Mouse (Mus musculus): ENCODE results near the gene Rcn3. TPM values are rescaled to one million over a fixed set of nuclear protein-coding genes. Genes with fewer than 3 reads are reported as not detected.

Rcn3 gene
- total RNA-seq, 2 experiments from 2014 or later: 32.2 to 38.3 TPM

DNA sequence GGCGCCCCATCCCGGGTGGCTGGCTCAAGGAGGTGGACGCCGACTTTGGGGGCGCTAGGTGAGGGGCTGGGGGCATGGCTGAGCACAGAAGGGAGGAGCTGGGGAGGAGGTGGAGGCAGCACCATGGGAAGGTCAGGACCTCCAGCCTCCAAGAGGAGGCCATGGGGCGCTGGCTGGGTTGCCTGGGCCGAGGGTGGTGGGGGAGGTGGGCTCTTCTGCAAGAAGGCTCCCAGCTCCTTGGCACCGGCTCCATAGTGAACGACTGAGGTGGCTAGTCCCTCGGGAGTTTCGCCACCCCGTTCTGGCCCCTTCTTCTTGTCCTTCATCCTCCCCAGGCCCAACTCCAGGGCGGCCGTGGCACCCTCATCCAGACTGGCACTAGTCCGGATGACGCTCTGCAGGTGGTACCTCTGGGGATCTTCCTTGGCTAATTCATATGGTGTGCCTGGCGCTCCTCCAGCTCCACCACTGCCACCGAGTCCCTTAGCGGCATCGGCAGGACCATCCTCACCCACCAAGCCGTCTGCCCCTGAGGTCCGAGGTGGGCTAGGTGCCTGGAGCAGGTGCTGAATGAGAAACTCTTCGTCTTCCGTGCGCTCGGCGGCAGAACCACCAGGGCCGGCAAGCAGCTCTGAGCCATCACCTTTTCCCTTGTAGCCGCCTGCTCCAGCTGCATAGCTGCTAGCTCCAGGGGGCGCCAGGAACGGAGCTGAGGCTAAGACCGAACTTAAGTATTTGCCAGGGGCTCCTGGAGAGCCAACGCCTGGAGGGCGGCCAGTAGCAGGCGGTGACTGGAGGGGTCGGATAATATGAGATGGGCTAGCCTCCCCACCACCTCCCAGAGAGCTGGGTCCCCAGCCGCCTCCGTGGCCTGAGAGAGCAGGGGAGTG, 43.8 kb downstream of the Rcn3 start:
- no peak for DNase-seq

DNA sequence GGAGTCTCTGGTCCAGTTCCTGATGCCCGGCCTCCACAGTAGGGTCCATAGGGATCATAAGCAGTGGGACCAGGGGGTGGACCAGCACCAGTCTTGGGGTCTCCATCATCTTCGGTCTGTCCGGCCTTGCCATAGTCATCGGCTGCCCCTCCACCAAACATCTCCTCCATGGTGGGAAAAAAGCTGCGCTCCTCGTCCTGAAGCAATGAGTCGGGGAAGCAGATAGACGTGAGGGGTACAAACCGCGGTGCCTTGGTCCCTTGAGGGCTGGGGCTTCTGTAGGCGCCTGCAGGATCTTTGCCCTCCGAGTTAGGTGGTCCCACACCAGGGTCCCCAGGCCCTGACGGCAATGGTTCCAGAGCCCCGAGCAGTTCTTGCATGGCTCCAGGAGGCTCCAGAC, 44.5 kb downstream of the Rcn3 start:
- no peak for DNase-seq

DNA sequence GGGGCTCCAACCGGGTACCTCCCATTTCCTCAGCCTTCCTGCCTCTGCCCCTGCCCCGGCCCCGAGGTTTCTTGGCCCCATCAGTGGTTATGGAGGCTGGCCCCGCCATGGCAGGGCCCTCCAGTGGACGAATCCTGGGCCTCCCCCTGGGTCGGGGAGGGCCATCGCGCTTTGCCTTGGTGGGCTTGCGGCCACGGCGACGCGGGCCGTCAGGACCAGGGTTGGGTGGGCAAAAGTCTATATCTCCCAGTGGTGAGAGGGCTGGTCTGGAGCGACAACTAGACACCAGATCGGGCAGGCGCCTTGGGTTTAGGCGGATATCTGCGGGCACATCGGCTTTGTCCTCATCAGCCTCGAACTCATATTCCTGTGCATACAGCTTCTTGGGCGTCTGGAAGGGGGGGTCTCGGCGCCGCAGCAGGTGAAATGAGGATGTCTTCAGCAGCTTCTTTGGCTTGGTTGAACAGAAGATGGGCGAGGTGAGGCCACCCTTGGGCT, 45.1 kb downstream of the Rcn3 start:
- no peak for DNase-seq

DNA sequence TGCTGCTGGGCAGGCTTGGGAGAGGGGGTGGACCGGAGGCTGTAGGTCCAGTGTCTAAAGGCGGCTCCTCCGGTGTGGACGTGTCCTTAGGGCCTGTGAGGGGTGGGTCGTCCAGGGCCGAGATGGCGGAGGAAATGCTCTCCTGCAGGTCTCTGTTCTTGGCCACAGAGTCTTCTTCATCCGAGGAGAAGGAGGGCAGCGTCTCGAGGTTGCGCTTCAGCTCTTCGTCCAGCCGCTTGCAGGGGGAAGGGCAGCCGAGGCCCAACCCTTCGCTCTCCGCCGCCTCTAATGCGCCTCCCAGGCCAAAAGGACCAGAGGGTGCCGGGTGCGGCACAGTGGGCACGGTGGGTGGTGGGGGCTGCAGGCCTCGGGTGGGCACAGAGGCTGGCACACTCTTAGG, 46.3 kb downstream of the Rcn3 start:
- no peak for DNase-seq

DNA sequence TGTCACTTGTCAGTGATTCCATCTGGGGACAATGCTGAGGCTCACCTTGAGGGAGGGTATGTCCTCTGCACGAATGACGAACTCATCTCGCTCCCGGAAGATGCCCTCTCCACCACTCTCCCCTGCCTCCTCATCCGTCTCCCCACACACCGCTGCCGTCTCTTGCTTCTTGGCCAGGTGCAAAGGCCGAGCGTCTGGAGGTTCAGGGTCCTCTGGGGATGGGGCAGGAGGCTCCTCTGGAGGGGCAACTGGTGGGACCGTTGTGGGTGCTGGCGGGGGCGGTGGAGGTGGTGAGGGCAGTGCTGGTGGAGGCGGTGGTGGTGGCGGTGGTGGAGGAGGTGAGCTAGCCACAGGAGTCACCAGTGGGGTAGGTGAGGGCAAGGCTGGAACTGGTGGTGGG, 48.7 kb downstream of the Rcn3 start:
- DNase-seq: no peak

DNA sequence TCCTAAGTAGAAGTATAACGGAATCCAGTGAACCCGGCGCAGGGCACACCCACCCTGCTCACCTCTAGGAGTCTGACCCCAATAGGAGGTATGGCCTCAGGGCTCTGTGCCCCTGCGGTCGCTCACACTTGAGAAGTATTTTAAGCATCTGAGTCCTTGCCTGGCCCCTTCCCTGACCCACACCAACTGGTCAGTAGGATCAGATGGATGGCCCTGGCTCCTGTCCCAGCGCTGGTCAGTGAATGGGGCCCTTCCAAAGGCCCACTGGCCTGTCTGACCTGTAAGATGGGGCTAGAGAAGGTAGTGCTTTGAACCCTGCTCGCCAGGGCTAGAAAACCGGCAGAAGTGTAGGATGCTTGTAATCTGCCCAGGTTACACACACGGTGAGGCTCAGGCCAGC, 51.2 kb downstream of the Rcn3 start:
- no peak for DNase-seq

DNA sequence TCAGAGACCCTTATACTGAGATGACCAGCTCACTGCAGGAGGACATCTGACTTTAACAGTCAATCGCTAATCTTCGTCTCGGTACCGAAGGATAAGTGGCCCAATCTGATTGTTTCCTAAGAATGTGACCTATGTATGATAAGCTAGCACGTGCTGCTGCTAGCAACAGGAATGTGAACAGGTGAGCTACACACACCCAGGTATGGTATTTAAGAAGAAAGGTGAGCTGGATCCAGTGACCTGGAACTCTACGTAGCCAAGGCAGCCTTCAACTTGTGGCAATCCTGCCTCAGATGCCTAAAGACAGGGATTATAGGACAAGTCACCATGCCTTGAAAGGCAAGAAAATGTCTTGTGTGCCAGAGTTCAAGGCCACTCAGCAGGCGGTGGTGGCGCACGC, 53.6 kb downstream of the Rcn3 start:
- DNase-seq: no peak

DNA sequence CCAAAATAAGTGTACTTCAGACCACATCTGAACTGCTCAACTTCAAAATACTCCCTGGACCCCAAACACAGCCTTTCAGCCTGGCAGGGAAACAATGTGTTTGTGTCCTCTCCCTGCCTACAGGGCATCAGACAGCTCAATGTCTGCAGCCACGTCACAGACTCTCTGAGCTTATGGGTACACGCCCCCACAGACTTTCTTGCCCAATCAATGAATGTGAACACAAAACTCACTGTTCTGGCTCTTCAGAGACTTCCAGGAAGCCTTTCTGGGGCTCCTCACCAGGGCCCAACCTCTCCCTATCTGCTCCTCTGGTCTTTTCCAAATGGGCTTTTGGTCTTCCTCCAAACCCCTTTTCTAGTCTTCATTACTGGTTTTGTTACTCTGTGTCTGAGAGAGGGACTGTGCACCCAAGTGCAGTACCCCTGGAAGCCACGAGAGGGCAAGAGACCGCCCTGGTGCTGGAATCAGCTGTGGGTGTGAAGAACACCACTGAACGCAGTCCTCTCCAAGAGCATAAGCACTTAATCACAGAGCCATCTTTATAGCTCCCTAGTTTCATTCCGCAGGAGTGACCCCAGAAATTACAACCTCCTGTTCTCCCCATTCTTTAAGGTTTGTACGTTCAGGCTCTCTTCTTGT, 54.2 kb downstream of the Rcn3 start:
- DNase-seq: peak; percentile 74 to 75

DNA sequence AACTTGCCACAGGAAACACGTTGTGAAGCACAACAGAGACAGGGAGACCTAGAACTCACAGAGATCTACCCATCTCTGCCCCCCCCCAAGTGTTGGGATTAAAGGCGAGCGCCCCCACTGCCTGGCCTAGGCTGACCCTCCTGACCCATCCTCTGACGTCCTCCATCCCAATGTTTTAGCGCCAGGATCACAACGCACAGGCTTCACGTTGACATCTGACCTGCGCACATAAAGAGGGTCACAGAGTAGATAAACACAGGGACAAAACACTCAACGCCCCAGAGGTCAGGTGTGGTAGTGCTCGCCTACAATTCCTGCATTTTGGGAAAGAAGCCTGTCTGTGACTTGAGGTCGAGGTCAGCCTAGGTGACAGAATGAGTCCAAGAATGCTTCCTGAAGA, 55.3 kb downstream of the Rcn3 start:
- no peak for DNase-seq

DNA sequence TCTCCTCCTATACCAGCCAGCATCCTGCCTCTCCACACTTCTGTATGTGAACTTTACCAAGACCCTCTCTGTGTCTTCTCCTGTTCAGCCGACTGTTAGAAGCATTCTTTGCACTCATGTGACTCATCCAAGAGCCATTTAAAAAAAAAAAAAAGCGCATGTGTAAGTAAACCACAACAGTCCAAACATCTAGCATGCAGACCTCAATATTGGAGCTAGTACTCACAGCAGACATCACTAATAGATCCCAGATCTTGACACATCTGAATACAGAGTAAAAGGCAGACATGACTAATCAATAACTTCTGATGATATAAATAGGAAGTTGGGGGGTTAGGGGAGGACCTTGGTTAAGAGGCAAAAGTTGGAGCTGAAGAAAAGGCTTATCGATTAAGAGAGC, 56.4 kb downstream of the Rcn3 start:
- DNase-seq: no peak

DNA sequence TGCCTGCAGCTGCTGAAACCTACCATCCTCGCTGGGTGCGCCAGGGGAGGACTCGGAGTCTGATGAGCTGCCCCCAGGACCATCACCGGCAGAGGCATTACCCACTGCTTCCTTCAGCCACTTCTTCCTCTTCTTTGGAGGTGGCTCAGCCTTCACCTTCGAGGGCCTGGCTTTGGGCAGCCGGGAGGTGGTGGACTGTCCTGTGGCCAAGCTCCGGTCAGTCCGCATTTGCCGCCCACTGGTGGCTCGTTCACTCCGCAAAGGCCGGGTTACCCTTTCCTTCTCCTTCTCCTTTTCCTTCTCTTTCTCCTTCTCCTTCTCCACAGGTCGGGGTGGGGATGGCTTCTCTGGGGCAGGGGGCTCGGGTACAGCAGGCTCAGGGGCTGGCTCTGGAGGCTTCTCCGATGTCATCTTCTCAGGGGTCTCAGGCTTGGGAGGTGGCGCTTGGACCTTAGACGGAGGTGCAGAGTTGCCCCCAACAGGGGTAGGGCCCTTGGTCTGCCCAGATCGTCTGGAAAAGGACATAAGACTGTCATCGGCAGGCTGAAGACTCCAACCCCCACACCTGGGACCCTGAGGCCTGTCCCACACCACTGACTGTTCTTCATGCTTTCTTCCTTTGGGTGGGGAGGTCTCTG, 58.2 kb downstream of the Rcn3 start:
- no peak for DNase-seq

Small RNAs within 50 kb of the gene (microRNA-seq; reads per million reads assigned to microRNA genes)
- gene Mir150 (734 reads per million, percentile 75 among the genes with 10 or more reads in this experiment), gene Mir5121 (68.2 reads per million, percentile 46 among the genes with 10 or more reads in this experiment)

Other genes starting within 250 kb of the Rcn3 start
- 100 to 1,000 TPM; 108 to 118 TPM for gene Akt1s1, start 243.2 kb downstream of the Rcn3 start, total RNA-seq (2021)
- gene Tbc1d17, start 243.1 kb downstream of the Rcn3 start, total RNA-seq (2021): 10 to 100 TPM; 54.1 to 73.4 TPM
- 10 to 100 TPM; 41.7 to 50.6 TPM for gene Pnkp, start 235.1 kb downstream of the Rcn3 start, total RNA-seq (2021)
- gene Ptov1, start 222.4 kb downstream of the Rcn3 start, total RNA-seq (2021): 100 to 1,000 TPM; 215 to 274 TPM
- 10 to 100 TPM; 86.1 to 97.1 TPM for gene Med25, start 199.5 kb downstream of the Rcn3 start, total RNA-seq (2021)
- 10 to 100 TPM; 24.9 to 25.8 TPM for gene Fuz, start 196.1 kb downstream of the Rcn3 start, total RNA-seq (2021)
- 100 to 1,000 TPM in 1 of 2 experiments, 10 to 100 TPM in 1; 95.0 to 106 TPM for gene Ap2a1, start 162.7 kb downstream of the Rcn3 start, total RNA-seq (2021)
- gene Tsks, start 149.0 kb downstream of the Rcn3 start, total RNA-seq (2021): not detected
- gene Cpt1c, start 117.4 kb downstream of the Rcn3 start, total RNA-seq (2021): 10 to 100 TPM in 1 of 2 experiments, 1 to 10 TPM in 1; 8.6 to 10.7 TPM
- gene Prmt1, start 105.7 kb downstream of the Rcn3 start, total RNA-seq (2021): 100 to 1,000 TPM; 236 to 262 TPM
- gene Irf3, start 94.6 kb downstream of the Rcn3 start, total RNA-seq (2021): 100 to 1,000 TPM in 1 of 2 experiments, 10 to 100 TPM in 1; 90.4 to 123 TPM
- 10 to 100 TPM; 16.5 to 17.4 TPM for gene Bcl2l12, start 93.5 kb downstream of the Rcn3 start, total RNA-seq (2021)
- 10 to 100 TPM; 76.9 to 82.6 TPM for gene Scaf1, start 75.9 kb downstream of the Rcn3 start, total RNA-seq (2021)
- 100 to 1,000 TPM in 1 of 2 experiments, 10 to 100 TPM in 1; 98.9 to 101 TPM for gene Rras, start 74.3 kb downstream of the Rcn3 start, total RNA-seq (2021)
- 10 to 100 TPM; 47.7 to 59.7 TPM for gene Prr12, start 39.3 kb downstream of the Rcn3 start, total RNA-seq (2021)
- gene Nosip, start 29.8 kb downstream of the Rcn3 start, total RNA-seq (2021): 10 to 100 TPM; 50.5 to 65.3 TPM
- 10 to 100 TPM; 18.1 to 20.5 TPM for gene Prrg2, start 29.5 kb downstream of the Rcn3 start, total RNA-seq (2021)
- gene Fcgrt, start 11.6 kb upstream of the Rcn3 start, total RNA-seq (2021): 100 to 1,000 TPM; 116 to 138 TPM
- gene Rps11, start 32.2 kb upstream of the Rcn3 start, total RNA-seq (2021): 1,000 to 10,000 TPM; 1,231 to 1,372 TPM
- 1,000 to 10,000 TPM; 1,621 to 1,757 TPM for gene Rpl13a, start 36.5 kb upstream of the Rcn3 start, total RNA-seq (2021)
- not detected for gene Gm45713, start 44.0 kb upstream of the Rcn3 start, total RNA-seq (2021)
- gene Flt3l, start 44.2 kb upstream of the Rcn3 start, total RNA-seq (2021): 10 to 100 TPM; 15.3 to 25.5 TPM
- gene Pih1d1, start 62.1 kb upstream of the Rcn3 start, total RNA-seq (2021): 10 to 100 TPM; 59.1 to 77.0 TPM
- 10 to 100 TPM; 62.7 to 76.7 TPM for gene Aldh16a1, start 62.4 kb upstream of the Rcn3 start, total RNA-seq (2021)
- gene Slc17a7, start 71.7 kb upstream of the Rcn3 start, total RNA-seq (2021): under 1 TPM in 1 of 2 experiments, not detected in 1; 0.17 TPM
- gene Gfy, start 87.3 kb upstream of the Rcn3 start, total RNA-seq (2021): not detected
- not detected for gene Pth2, start 88.8 kb upstream of the Rcn3 start, total RNA-seq (2021)
- not detected for gene Ccdc155, start 112.7 kb upstream of the Rcn3 start, total RNA-seq (2021)
- not detected for gene Dkkl1, start 119.9 kb upstream of the Rcn3 start, total RNA-seq (2021)
- gene Tead2, start 123.5 kb upstream of the Rcn3 start, total RNA-seq (2021): 10 to 100 TPM; 10.6 to 15.3 TPM
- gene Cd37, start 146.9 kb upstream of the Rcn3 start, total RNA-seq (2021): 1 to 10 TPM; 2.2 to 4.1 TPM
- not detected for gene Slc6a16, start 148.9 kb upstream of the Rcn3 start, total RNA-seq (2021)
- gene Slc6a21, start 185.3 kb upstream of the Rcn3 start, total RNA-seq (2021): under 1 TPM in 1 of 2 experiments, not detected in 1; 0.13 TPM
- 1 to 10 TPM; 5.7 to 8.5 TPM for gene Trpm4, start 241.6 kb upstream of the Rcn3 start, total RNA-seq (2021)
- under 1 TPM in 1 of 2 experiments, not detected in 1; 0.13 TPM for gene Hrc, start 243.1 kb upstream of the Rcn3 start, total RNA-seq (2021)